Mouse (Mus musculus) intestine, embryonic 16.5 days (tissue): ENCODE measurements around the gene Snai3. TPM values are rescaled to one million over a fixed set of nuclear protein-coding genes. Genes with fewer than 3 reads are reported as not detected.

Experiments
- ATAC-seq: fragments of 200-750 bp; cut with Nextera tagmentation; 2 replicates; pipeline ENCODE4 v1.8.0; 2017; ENCODE audit warnings: moderate TSS enrichment, moderate library complexity
- H3K27ac ChIP-seq: fragments of 300-500 bp; sonication (generic); 2 replicates; pipeline ENCODE4 v1.5.1; 2014; ENCODE audit warnings: mild to moderate bottlenecking, low read length
- H3K27me3 ChIP-seq: fragments of 300-500 bp; sonication (generic); replicated peaks from 2 replicates; pipeline ENCODE4 v1.6.1; 2014; ENCODE audit warnings: low read length, control low read depth, mixed read lengths; ENCODE audit not compliant: control insufficient read depth, insufficient read depth
- H3K36me3 ChIP-seq: fragments of 300-500 bp; sonication (generic); 2 replicates; pipeline ENCODE4 v1.6.1; 2014; ENCODE audit warnings: low read length, control low read depth; ENCODE audit not compliant: control insufficient read depth, insufficient read depth
- H3K4me1 ChIP-seq: fragments of 300-500 bp; sonication (generic); 2 replicates; pipeline ENCODE4 v1.6.1; 2014; ENCODE audit warnings: low read length, control low read depth, mixed read lengths; ENCODE audit not compliant: control insufficient read depth, insufficient read depth
- H3K4me2 ChIP-seq: fragments of 300-500 bp; sonication (generic); 2 replicates; pipeline ENCODE4 v1.6.1; 2014; ENCODE audit warnings: low read depth, low read length, control low read depth
- H3K4me3 ChIP-seq: fragments of 300-500 bp; sonication (generic); 2 replicates; pipeline ENCODE4 v1.5.1; 2014; ENCODE audit warnings: mild to moderate bottlenecking, low read length
- H3K9ac ChIP-seq: fragments of 300-500 bp; sonication (generic); 2 replicates; pipeline ENCODE4 v1.6.1; 2014; ENCODE audit warnings: low read depth, low read length
- H3K9me3 ChIP-seq: fragments of 300-500 bp; sonication (generic); 2 replicates; pipeline ENCODE4 v1.6.1; 2016; ENCODE audit warnings: low read length, control low read depth; ENCODE audit not compliant: control insufficient read depth
- WGBS: fragments of 180-500 bp; shearing (Covaris S2); extraction: QIAGEN DNeasy Blood & Tissue Kit; methylation state at CpG from one replicate; pipeline ENCODE4 v1.1.7; 2014; 5-methylcytosine and 5-hydroxymethylcytosine counted together
- polyA plus RNA-seq: library from polyadenylated mRNA; unstranded; fragments of >200 nt; fragmentation: Nextera tagmentation; extraction: Ambion mirVana; gene quantifications from 2 replicates; pipeline ENCODE4 v1.2.1, GENCODE M21; 2015

Snai3 gene
- 0.73 and 0.83 TPM in 2 replicates for polyA plus RNA-seq

GRCm38 (mm10) chr8:122460524-122461472 is at the start of gene Snai3:
Gene Snai3, minus strand, starts transcription at chr8:122460733.
- Histone ChIP-seq H3K4me3 (peak within 1 kb of the TSS; percentile 41), H3K36me3 (peaks cover 3% of the 10 kb centered on the region), H3K9me3 (no peaks in the 10 kb centered on the region), H3K4me2 (peak within 1 kb of the TSS; percentile 68), H3K27ac (no peak within 1 kb of the TSS), H3K4me1 (peaks cover 14% of the 10 kb centered on the region; the same call in 1 of the 2 replicates), H3K9ac (peak within 1 kb of the TSS; percentile 63), H3K27me3 (peaks cover 11% of the 10 kb centered on the region; the same call in 1 of the 2 replicates)
- 2% methylated on average over 56 of the region's 56 CpGs for WGBS
- ATAC-seq, result peak; percentile 96

- peaks cover 19% of the 10 kb centered on the region; the same call in 1 of the 2 replicates for H3K36me3 ChIP-seq
- no peak overlapping the region for H3K4me2 ChIP-seq
- 32% methylated on average over 10 of the region's 10 CpGs for WGBS
- H3K9me3 ChIP-seq, result no peaks in the 10 kb centered on the region
- no peak overlapping the region for H3K4me3 ChIP-seq
- H3K27me3 ChIP-seq, result no peaks in the 10 kb centered on the region
- no peak overlapping the region for H3K27ac ChIP-seq
- peak; percentile 55 for ATAC-seq
- no peak overlapping the region for H3K9ac ChIP-seq
- no peaks in the 10 kb centered on the region for H3K4me1 ChIP-seq
Measured at GRCm38 (mm10) chr8:122500856-122501255, 40.3 kb upstream of the Snai3 start.

- 64% methylated on average over 17 of the region's 17 CpGs for WGBS
- no peaks in the 10 kb centered on the region for H3K9me3 ChIP-seq
- no peak overlapping the region for H3K4me3 ChIP-seq
- H3K4me1 ChIP-seq, result no peaks in the 10 kb centered on the region
- no peak overlapping the region for H3K4me2 ChIP-seq
- no peaks in the 10 kb centered on the region for H3K27me3 ChIP-seq
- H3K27ac ChIP-seq, result no peak overlapping the region
- H3K9ac ChIP-seq, result no peak overlapping the region
- peaks cover 37% of the 10 kb centered on the region for H3K36me3 ChIP-seq
- no peak for ATAC-seq
Measured at GRCm38 (mm10) chr8:122497912-122498311, 37.4 kb upstream of the Snai3 start.

GRCm38 (mm10) chr8:122497016-122497734 is 36.6 kb upstream of the Snai3 start:
- no peak for ATAC-seq
- Histone ChIP-seq H3K4me3 (no peak overlapping the region), H3K4me2 (no peak overlapping the region), H3K27ac (no peak overlapping the region), H3K9me3 (no peaks in the 10 kb centered on the region), H3K36me3 (peaks cover 37% of the 10 kb centered on the region), H3K9ac (no peak overlapping the region), H3K4me1 (no peaks in the 10 kb centered on the region), H3K27me3 (no peaks in the 10 kb centered on the region)
- 81% methylated on average over 12 of the region's 12 CpGs for WGBS

- no peak overlapping the region for H3K4me3 ChIP-seq
- WGBS, result 91% methylated on average over 9 of the region's 9 CpGs
- no peak overlapping the region for H3K27ac ChIP-seq
- no peak overlapping the region for H3K4me2 ChIP-seq
- no peaks in the 10 kb centered on the region for H3K4me1 ChIP-seq
- no peak overlapping the region for H3K9ac ChIP-seq
- no peaks in the 10 kb centered on the region for H3K9me3 ChIP-seq
- H3K27me3 ChIP-seq, result no peaks in the 10 kb centered on the region
- ATAC-seq, result no peak
- peaks cover 33% of the 10 kb centered on the region for H3K36me3 ChIP-seq
Measured at GRCm38 (mm10) chr8:122488387-122488786, 27.9 kb upstream of the Snai3 start.

GRCm38 (mm10) chr8:122484831-122485230 is 24.3 kb upstream of the Snai3 start:
- 78% methylated on average over 12 of the region's 12 CpGs for WGBS
- peaks cover 41% of the 10 kb centered on the region for H3K36me3 ChIP-seq
- H3K9ac ChIP-seq, result no peak overlapping the region
- H3K4me1 ChIP-seq, result no peaks in the 10 kb centered on the region
- no peaks in the 10 kb centered on the region for H3K9me3 ChIP-seq
- H3K27me3 ChIP-seq, result no peaks in the 10 kb centered on the region
- no peak overlapping the region for H3K4me3 ChIP-seq
- H3K27ac ChIP-seq, result no peak overlapping the region
- ATAC-seq, result no peak
- H3K4me2 ChIP-seq, result no peak overlapping the region

GRCm38 (mm10) chr8:122483877-122484276 is 23.3 kb upstream of the Snai3 start:
- Histone ChIP-seq H3K9ac (no peak overlapping the region), H3K4me3 (no peak overlapping the region), H3K27ac (no peak overlapping the region), H3K27me3 (no peaks in the 10 kb centered on the region), H3K36me3 (peaks cover 48% of the 10 kb centered on the region), H3K4me2 (no peak overlapping the region), H3K4me1 (no peaks in the 10 kb centered on the region), H3K9me3 (no peaks in the 10 kb centered on the region)
- 95% methylated on average over 7 of the region's 7 CpGs for WGBS
- no peak for ATAC-seq

GRCm38 (mm10) chr8:122482448-122482847 is 21.9 kb upstream of the Snai3 start:
- peaks cover 43% of the 10 kb centered on the region for H3K36me3 ChIP-seq
- H3K4me1 ChIP-seq, result no peaks in the 10 kb centered on the region
- no peak overlapping the region for H3K4me3 ChIP-seq
- H3K9me3 ChIP-seq, result no peaks in the 10 kb centered on the region
- no peak overlapping the region for H3K4me2 ChIP-seq
- no peaks in the 10 kb centered on the region for H3K27me3 ChIP-seq
- WGBS, result 92% methylated on average over 8 of the region's 8 CpGs
- no peak overlapping the region for H3K9ac ChIP-seq
- ATAC-seq, result no peak
- no peak overlapping the region for H3K27ac ChIP-seq

- H3K9ac ChIP-seq, result peak within 1 kb of the TSS; percentile 94
- peak; percentile 93 for ATAC-seq
- H3K4me2 ChIP-seq, result peak within 1 kb of the TSS; percentile 85
- H3K36me3 ChIP-seq, result peaks cover 11% of the 10 kb centered on the region
- WGBS, result under 1% methylated on average over 100 of the region's 103 CpGs
- H3K4me3 ChIP-seq, result peak within 1 kb of the TSS; percentile 98
- H3K9me3 ChIP-seq, result no peaks in the 10 kb centered on the region
- H3K27me3 ChIP-seq, result no peaks in the 10 kb centered on the region
- peaks cover 18% of the 10 kb centered on the region for H3K4me1 ChIP-seq
- H3K27ac ChIP-seq, result peak within 1 kb of the TSS; percentile 68
Measured at GRCm38 (mm10) chr8:122475580-122476320, 15.2 kb upstream of the Snai3 start, which contains the start of the genes Rnf166 and Ctu2. Gene Rnf166, minus strand, starts transcription at chr8:122476064. Gene Ctu2, plus strand, starts transcription at chr8:122476143.
